Mouse (Mus musculus) WW6 (cell line): ENCODE results near the gene Tns3.
A peak's percentile ranks its signal among the peaks of the same experiment; 100 is the strongest.

ENCODE experiments used
- DNase-seq: peaks from one replicate; pipeline ENCODE4 v3.0.0-alpha.2; 2013; ENCODE audit warnings: low read depth, low spot score

The Tns3 gene

DNA sequence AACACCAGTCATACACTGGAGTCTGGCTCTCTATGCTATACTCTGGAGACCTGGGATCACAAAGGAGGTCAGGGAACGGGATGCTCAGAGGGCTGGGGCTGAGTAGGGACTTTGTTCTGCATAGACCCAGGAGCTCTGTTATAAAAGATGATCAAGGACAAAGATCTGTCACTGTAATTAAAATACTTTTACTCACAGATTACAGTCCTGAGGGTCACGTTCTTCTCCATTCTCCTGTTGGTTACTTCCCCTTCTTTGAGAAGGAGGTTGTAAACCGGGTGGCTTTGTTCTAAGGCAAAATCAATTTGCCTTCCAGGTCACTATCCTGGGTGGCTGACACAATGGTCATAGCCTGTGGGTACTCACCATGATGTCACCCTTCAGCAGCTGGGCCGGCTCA is 133.8 kb downstream of the Tns3 start:
- DNase-seq = no peak

DNA sequence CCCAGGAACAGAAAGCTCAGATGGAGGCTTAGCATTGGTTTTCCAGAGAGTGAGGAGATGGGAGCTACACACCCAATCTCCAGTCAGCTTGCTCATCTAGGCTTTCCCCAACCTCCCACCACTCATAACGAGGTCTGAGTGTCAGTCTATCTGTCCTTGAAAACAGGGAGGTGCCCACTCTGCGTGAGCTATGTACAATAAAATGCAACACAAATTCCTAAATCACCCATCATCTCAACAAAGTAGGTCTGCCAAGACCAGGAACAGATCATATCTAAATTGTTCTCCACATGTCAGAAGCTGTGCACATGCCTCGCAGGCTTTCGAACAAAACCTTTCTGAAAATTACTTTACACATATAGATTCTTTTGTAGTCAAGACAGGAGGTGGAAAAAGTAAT is 134.3 kb downstream of the Tns3 start:
- no peak for DNase-seq

DNA sequence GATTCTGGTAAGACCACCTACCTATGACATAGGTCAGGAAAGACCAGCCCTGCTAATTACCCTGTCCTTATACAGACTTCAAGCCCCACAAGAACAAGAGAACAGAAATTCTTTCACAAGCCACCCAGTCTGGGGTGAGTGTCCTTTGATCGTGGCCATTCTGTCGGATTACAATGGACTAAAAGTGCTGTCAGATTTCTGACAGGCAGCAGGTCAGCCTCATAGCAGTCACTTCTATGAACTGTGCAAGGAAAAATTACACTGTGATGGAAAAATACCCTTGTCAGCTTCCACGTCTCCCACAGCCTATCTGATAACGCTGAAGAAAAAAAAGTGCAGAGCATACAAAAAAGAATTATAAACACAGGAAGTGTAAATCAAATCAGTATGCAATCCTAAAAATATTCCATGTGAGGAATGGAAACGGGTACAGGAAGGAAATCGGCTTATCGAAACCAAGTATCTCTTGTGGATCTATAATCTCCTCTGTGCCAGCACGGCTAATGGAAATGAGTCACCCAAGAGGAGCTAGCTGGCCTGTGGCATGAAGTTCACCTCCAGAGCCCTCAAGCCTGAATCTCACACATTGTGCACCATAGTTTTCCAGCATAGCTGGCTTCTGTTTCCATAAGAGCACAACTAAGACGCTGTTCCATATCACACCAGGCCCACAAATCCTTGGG is 138.7 kb downstream of the Tns3 start:
- no peak for DNase-seq

DNA sequence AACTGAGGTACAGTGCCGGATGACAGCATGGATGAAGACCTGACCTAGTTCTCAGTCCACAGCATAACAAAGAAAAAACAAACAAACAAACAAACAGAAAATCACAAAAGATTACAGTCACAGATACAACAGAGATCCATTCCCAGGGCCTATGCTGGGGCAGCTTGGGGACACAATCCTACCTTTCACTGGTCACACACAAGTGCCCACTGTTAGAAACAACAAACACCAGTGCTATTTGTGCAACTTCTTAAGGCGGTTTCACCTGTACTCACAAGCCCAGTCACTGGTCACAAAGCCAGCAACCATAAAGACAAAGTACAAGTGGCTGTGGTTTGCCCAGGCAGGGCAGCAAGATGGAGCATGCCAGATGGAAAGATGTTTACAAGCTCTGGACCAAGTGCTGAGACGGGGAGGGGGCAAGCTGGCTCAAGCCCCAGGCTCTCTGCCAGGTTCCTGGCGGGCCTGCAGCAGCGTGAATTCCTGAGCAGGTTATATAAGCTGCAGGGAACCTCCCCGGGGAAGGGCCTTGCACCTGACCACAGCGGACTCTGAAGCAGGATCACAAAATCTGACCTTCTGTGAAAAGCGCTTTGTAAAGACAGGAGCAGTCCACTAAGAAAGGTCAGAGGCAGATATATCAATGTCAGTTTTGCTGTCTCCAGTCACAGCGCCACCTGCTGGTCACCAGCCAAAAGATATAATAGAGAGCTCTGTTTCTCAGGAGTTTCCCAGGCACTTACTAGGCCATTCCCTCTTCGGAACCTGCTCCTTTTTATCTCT is 140.8 kb downstream of the Tns3 start:
- DNase-seq = peak; percentile 49

GRCm38 (mm10) chr11:8513359-8514253 is 150.7 kb downstream of the Tns3 start:
- no peak for DNase-seq

DNA sequence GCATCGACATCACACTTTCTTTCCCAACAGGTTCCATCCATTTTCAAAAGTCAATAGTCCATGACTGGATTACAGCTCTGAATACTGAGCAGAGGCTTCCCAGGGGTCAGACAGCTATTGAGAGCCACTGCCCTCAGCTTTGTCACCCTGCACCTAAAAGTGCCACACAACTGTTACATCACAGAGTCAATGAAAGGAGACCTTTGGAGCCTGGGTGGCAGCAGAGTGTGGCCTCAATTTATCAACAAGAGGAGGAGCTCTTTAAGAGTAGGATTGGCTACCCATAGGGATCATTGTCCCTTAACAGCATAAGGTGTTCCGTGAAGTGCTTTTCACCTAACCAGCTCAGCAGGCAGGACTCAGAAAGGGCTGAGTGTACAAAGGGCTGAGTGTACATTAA is 154.0 kb downstream of the Tns3 start:
- no peak for DNase-seq

GRCm38 (mm10) chr11:8509614-8510013 is 154.7 kb downstream of the Tns3 start:
- no peak for DNase-seq

DNA sequence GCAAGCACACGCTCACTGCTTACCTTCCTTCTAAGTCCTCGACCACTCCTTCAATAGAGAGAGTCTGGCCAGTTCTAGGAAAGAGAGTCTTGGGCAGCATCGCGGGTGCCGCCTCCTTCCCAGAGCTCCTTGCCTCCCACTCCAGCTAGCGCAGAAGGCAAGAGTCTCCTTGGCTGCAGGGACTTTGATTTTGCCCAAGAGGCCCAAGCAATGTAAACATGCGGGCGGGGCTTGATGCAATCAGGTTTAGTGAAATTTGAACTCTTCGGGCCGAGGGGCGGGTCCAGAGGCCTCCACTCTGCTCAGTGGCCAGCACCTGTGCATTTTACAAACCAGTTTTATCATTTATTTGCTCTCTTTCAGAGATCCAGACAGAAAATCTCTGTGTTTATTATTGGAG is 160.6 kb downstream of the Tns3 start:
- DNase-seq = no peak

DNA sequence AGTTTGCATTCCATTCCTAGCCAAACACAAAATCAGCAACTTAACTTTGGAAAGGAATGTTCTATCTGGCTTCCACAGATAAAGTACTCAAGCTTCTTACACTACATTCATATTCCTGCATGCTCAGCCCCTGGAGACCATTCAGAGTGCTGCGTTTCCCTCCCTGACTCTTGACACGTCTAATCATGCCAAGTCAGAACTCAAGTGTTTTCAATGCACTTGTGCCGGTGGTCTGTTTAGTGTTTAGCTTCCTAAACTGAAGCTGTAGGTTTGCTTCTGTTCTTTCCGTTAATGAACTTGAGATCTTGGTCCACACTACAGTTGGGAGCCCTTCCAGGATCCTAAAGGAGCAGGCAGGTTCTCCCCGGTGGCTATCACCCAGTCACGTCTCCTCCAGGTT is 163.5 kb downstream of the Tns3 start:
- DNase-seq = no peak

- no peak for DNase-seq
These were observed 167.2 kb downstream of the Tns3 start for GRCm38 (mm10) chr11:8497136-8497535.

GRCm38 (mm10) chr11:8496686-8497085 is 167.6 kb downstream of the Tns3 start:
- no peak for DNase-seq

DNA sequence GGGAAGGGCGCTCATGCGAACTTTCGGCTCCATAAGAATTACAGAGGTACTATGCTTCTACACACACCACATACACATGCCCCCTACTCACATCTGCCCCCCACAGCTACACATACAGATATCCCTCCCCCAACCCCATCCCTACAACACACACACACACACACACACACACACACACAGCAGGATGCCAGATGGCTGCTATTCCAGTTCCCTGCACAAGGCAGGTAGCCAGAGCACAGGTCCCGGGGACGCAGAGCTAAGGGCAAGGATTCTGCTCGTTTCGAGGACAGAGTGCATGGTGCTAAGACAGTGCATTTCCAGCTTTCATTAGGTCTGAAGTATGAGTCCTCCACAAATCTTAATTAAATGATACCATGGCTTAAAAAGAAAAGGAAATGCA is 168.5 kb downstream of the Tns3 start:
- no peak for DNase-seq

GRCm38 (mm10) chr11:8495036-8495435 is 169.3 kb downstream of the Tns3 start:
- DNase-seq = no peak

DNA sequence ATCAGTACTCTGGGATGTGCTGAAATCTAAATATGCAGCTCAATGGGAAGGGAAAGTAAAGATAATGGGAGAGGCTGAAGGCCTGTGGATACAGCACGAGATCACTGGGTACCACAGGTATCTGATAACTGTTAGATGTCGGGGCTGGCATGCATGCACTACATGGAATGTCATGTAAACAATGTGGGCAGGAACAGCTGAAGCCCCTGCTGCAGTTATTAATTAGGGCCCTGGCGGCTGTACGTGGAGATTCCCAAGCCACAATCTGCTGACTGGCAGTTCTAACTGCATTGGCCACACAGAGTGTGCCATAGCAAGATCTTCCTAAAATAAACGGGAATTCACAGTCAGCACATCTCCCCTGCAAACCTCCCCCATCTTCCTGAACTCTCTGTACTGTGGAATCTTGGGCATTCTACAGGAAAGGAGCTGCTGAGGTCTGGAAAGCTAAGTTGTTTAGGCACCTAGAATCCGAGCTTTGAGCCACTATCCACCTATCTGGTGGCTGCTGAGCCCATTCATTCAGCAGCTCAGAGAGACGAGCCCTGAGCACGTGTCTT is 170.3 kb downstream of the Tns3 start:
- no peak for DNase-seq

DNA sequence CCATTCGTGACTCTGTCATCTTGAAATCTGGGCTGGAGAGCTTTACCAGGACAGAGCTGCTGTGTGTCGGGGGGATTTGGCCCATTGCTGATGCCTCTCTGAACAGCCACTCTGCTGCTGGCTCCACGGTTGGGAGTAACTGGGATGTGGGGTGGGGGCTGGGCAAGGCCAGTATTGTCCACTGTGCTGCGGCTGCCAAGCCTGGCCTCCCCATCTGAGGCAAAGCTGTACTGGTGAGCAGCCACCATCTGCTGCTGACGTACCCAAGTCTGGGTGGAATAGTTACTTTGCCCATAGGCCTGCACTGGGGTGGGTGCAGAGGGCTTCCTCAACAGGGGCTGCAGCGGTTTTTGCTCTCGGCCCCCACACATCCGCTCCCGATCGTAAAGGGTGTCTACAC is 172.0 kb downstream of the Tns3 start:
- no peak for DNase-seq

- no peak for DNase-seq
These were observed 176.1 kb downstream of the Tns3 start for GRCm38 (mm10) chr11:8488248-8488647.

DNA sequence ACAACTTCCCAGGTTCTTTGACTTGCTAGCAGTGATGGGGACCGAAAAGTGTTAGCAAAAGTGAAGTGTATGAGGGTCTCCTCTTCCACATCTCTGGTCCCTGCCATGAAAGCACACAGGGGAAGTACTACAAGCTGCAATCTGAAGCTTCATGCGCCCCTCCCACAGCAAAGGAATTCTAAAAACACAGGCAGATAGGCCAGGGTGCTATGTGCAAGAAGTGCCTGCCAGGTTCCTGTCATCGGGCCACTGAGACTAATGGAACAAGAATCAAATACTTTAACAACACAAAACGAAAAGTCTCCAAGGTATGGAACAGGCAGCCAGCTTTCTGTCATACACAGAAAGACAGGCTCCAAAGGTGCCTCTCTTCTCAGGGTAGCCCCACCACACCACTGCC is 177.8 kb downstream of the Tns3 start:
- DNase-seq = no peak

GRCm38 (mm10) chr11:8484538-8484937 is 179.8 kb downstream of the Tns3 start:
- no peak for DNase-seq

DNA sequence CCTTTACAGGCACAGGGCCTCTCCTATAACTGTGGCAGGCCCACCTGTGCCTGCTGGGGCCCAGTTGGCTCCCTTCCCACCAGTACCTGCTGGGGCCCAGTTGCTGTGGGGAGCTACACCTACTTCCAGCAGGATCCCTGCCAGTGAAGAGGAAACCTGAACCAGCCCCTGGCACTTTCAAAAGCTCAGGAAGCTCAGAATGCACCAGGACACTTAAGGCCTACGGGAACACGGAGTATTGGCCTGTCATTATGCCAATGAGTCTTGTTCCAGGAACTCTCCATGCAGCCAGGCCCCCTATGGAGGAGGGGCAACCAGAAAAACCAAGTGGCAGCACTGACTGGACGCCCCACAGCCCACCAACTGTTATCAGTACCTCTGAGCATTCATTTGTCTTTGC is 181.6 kb downstream of the Tns3 start:
- no peak for DNase-seq

GRCm38 (mm10) chr11:8481962-8482361 is 182.4 kb downstream of the Tns3 start:
- DNase-seq = no peak

GRCm38 (mm10) chr11:8481529-8481928 is 182.8 kb downstream of the Tns3 start:
- DNase-seq = no peak

- no peak for DNase-seq
These were observed 184.5 kb downstream of the Tns3 start for GRCm38 (mm10) chr11:8479858-8480257.
